Mouse (Mus musculus) lung, postnatal 0 days (tissue): ENCODE data around the gene 1700001C19Rik. TPM values are rescaled to one million over a fixed set of nuclear protein-coding genes. Genes with fewer than 3 reads are reported as not detected.
A peak's percentile ranks its signal among the peaks of the same experiment; 100 is the strongest.

Experiments used
- ATAC-seq: fragments of 200-750 bp; cut with Nextera tagmentation; 2 replicates; pipeline ENCODE4 v1.8.0; 2017; ENCODE audit warnings: moderate library complexity
- DNase-seq: peaks from one replicate; pipeline ENCODE4 v3.0.0-alpha.2; 2016; ENCODE audit warnings: low spot score
- H3K27ac ChIP-seq: fragments of 300-500 bp; sonication (generic); 2 replicates; pipeline ENCODE4 v1.5.1; 2014; ENCODE audit warnings: antibody characterized with exemption, mild to moderate bottlenecking, low read length, mixed read lengths
- H3K27me3 ChIP-seq: fragments of 300-500 bp; sonication (generic); replicated peaks from 2 replicates; pipeline ENCODE4 v1.6.1; 2014; ENCODE audit warnings: low read length, mixed read lengths; ENCODE audit not compliant: insufficient read depth
- H3K36me3 ChIP-seq: fragments of 300-500 bp; sonication (generic); 2 replicates; pipeline ENCODE4 v1.6.1; 2014; ENCODE audit warnings: low read length, mixed read lengths; ENCODE audit not compliant: insufficient read depth
- H3K4me1 ChIP-seq: fragments of 300-500 bp; sonication (generic); 2 replicates; pipeline ENCODE4 v1.6.1; 2014; ENCODE audit warnings: antibody characterized with exemption, low read depth, low read length, mixed read lengths; ENCODE audit not compliant: insufficient read depth
- H3K4me2 ChIP-seq: fragments of 300-500 bp; sonication (generic); replicated peaks from 2 replicates; pipeline ENCODE4 v1.6.1; 2014; ENCODE audit warnings: low read depth, mild to moderate bottlenecking, low read length, moderate library complexity, mixed read lengths
- H3K4me3 ChIP-seq: fragments of 300-500 bp; sonication (generic); 2 replicates; pipeline ENCODE4 v1.5.1; 2014; ENCODE audit warnings: low read depth, low read length
- H3K9ac ChIP-seq: fragments of 300-500 bp; sonication (generic); replicated peaks from 2 replicates; pipeline ENCODE4 v1.6.1; 2014; ENCODE audit warnings: low read depth, mild to moderate bottlenecking
- H3K9me3 ChIP-seq: fragments of 300-500 bp; sonication (generic); 2 replicates; pipeline ENCODE4 v1.6.1; 2016; ENCODE audit warnings: low read length, mixed read lengths
- CTCF ChIP-seq: IDR thresholded peaks from 2 replicates; pipeline ENCODE4 v1.5.1; 2016; ENCODE audit warnings: antibody characterized with exemption, mild to moderate bottlenecking
- EP300 ChIP-seq: IDR thresholded peaks from 2 replicates; pipeline ENCODE4 v1.6.1; 2016; ENCODE audit warnings: antibody characterized with exemption, mild to moderate bottlenecking, control low read depth
- WGBS: fragments of 180-500 bp; shearing (Covaris S2); extraction: QIAGEN DNeasy Blood & Tissue Kit; methylation state at CpG from one replicate; pipeline ENCODE4 v1.1.7; 2014; 5-methylcytosine and 5-hydroxymethylcytosine counted together
- polyA plus RNA-seq: library from polyadenylated mRNA; unstranded; fragments of >200 nt; fragmentation: Nextera tagmentation; extraction: Ambion mirVana; gene quantifications from 2 replicates; pipeline ENCODE4 v1.2.1, GENCODE M21; 2015

The 1700001C19Rik gene
- polyA plus RNA-seq, 1 experiment from 2014 or later: 0.44 TPM

DNA sequence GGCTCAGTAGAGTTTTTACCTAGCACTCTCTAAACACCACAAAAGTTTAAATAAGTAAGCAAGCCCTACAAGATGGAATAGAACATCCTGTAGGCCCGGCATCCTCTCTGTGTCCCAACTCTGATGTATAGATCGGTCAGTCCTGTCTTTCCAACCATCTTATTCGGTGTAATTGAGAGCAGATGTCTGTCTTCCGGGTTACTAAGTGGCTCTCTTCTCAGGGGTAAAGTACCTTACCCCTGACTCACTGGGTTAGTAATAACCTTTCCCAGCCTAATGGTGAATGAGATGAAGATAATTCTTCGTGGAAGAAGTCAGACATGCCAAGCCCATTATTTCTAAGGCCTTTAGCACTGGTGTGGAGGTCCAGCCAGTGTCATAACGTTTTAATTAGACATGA lies 63.2 kb downstream of the 1700001C19Rik start:
- H3K9ac ChIP-seq: no peak overlapping the region
- 82% methylated on average over 6 of the region's 6 CpGs for WGBS
- peaks cover 7% of the 10 kb centered on the region; the same call in 1 of the 2 replicates for H3K4me1 ChIP-seq
- no peak overlapping the region for H3K27ac ChIP-seq
- H3K27me3 ChIP-seq: no peaks in the 10 kb centered on the region
- DNase-seq: no peak
- no peak for ATAC-seq
- peaks cover 37% of the 10 kb centered on the region; the same call in 1 of the 2 replicates for H3K36me3 ChIP-seq
- no peak overlapping the region for H3K4me3 ChIP-seq
- no peaks in the 10 kb centered on the region for H3K9me3 ChIP-seq
- TF ChIP-seq CTCF (no peak), EP300 (no peak)
- no peak overlapping the region for H3K4me2 ChIP-seq

DNA sequence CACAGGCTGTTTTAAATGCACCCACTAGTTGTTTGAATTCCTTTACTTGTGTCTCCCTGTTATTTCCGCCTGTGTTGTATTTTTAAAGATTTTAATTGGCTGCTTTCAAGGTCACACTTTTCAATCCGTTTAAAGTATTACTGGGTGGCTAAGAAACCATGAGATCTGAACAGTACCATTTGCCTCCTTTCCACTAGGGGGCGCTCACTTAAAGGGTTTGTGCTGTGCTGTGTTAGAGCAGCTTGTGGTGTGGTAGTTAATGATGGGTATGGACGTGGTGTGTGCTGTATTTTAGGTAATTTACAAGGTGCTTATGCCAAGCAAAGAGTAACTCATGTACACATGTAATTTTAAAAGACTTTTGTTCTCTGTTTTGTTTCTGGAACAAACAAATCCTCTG lies 65.7 kb downstream of the 1700001C19Rik start:
- Histone ChIP-seq H3K9me3 (no peaks in the 10 kb centered on the region), H3K4me1 (peaks cover 7% of the 10 kb centered on the region; the same call in 1 of the 2 replicates), H3K27me3 (no peaks in the 10 kb centered on the region), H3K36me3 (peaks cover 31% of the 10 kb centered on the region; the same call in 1 of the 2 replicates), H3K9ac (no peak overlapping the region), H3K4me2 (no peak overlapping the region), H3K27ac (no peak overlapping the region), H3K4me3 (no peak overlapping the region)
- WGBS: 7% methylated on average over 4 of the region's 4 CpGs
- ATAC-seq (peak; percentile 72), DNase-seq (peak; percentile 73)
- peak; percentile 92 for TF ChIP-seq CTCF
- TF ChIP-seq EP300: no peak

DNA sequence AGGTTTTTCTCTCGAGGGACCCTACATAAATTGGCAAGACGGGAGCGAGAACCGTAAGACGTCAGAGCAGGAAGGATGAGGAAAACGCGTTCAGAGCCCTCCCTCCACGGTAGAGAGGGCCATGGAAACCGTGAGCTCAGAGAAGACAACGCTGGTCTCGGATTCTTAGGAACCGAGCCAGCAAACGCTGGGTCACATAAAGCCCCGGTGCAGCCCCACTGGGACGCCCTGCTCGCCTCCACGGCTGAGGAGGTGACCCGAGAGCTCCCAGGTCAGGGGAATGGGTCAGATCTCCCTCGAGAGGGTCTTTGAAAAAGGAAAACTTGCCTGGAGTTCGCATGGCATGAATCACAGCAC lies 68.1 kb downstream of the 1700001C19Rik start:
- H3K9me3 ChIP-seq: no peaks in the 10 kb centered on the region
- DNase-seq (no peak), ATAC-seq (peak; percentile 26)
- peaks cover 7% of the 10 kb centered on the region; the same call in 1 of the 2 replicates for H3K4me1 ChIP-seq
- H3K27me3 ChIP-seq: no peaks in the 10 kb centered on the region
- H3K9ac ChIP-seq: peak overlapping the region; percentile 37
- WGBS: 2% methylated on average over 20 of the region's 20 CpGs
- no peak overlapping the region for H3K27ac ChIP-seq
- TF ChIP-seq CTCF (no peak), EP300 (no peak)
- peak overlapping the region; percentile 85 for H3K4me2 ChIP-seq
- peak overlapping the region; percentile 64 for H3K4me3 ChIP-seq
- peaks cover 14% of the 10 kb centered on the region; the same call in 1 of the 2 replicates for H3K36me3 ChIP-seq

DNA sequence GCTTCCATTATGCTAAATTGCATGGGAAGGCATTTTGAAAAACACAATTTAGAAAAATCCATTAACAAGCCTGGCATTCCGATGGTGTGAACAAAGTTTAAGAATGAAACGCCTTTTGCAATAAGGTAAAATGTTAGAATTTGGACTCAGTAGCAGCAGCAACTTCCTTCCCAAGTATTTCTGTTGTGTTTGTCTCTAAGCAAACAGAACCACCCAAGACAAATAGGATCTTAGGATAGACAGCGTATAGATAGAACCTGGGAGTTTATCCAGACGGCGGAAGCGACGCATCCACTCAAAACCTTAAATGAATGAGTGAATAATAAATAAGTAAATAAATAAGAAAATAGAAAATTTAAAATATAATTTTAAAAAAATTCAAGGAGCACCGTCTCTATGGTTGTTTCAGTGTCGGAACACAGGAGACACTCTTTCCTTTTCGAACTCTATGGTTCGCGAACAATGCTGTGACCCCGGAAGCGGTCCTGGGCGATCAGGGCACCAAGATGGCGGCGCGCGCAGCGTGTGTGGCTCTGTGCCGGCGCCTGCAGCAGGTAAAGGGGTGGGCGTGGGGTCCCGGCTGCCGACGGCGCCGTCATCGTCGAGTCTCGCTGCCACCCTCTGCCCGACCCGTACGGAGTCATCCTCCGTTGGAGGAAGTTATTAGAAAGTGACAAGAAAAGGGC lies 68.6 kb downstream of the 1700001C19Rik start, which contains the start of gene Mrps10:
TSS of gene Mrps10 (plus strand) at position 487 of the 686 bp plus-strand sequence.
- WGBS: 4% methylated on average over 35 of the region's 35 CpGs
- Histone ChIP-seq H3K4me1 (peaks cover 7% of the 10 kb centered on the region; the same call in 1 of the 2 replicates), H3K9me3 (no peaks in the 10 kb centered on the region), H3K9ac (peak within 1 kb of the TSS; percentile 37), H3K27ac (no peak within 1 kb of the TSS; the same call in 1 of the 2 replicates), H3K27me3 (no peaks in the 10 kb centered on the region), H3K4me3 (peak within 1 kb of the TSS; percentile 64), H3K4me2 (peak within 1 kb of the TSS; percentile 85), H3K36me3 (peaks cover 9% of the 10 kb centered on the region; the same call in 1 of the 2 replicates)
- ATAC-seq (peak; percentile 93), DNase-seq (peak; percentile 94)
- TF ChIP-seq EP300 (no peak), CTCF (peak; percentile 23)

Other genes with a start within 250 kb of the 1700001C19Rik start
- 43.2 and 47.5 TPM in 2 replicates for gene Mrps10, start 68.5 kb downstream of the 1700001C19Rik start, polyA plus RNA-seq
- 0.23 and 0.43 TPM in 2 replicates for gene Guca1b, start 52.0 kb downstream of the 1700001C19Rik start, polyA plus RNA-seq
- gene Guca1a, start 36.8 kb downstream of the 1700001C19Rik start, polyA plus RNA-seq: 1.9 and 2.0 TPM in 2 replicates
- 2.8 and 3.3 TPM in 2 replicates for gene AI661453, start 761 bp downstream of the 1700001C19Rik start, polyA plus RNA-seq
- 16.0 and 22.4 TPM in 2 replicates for gene Taf8, start 64.9 kb upstream of the 1700001C19Rik start, polyA plus RNA-seq
- gene Ccnd3, start 67.7 kb upstream of the 1700001C19Rik start, polyA plus RNA-seq: 195 and 214 TPM in 2 replicates
- gene Bysl, start 174.1 kb upstream of the 1700001C19Rik start, polyA plus RNA-seq: 9.9 and 10.4 TPM in 2 replicates
- gene Med20, start 174.2 kb upstream of the 1700001C19Rik start, polyA plus RNA-seq: 31.6 and 32.8 TPM in 2 replicates
- gene Gm20517, start 174.2 kb upstream of the 1700001C19Rik start, polyA plus RNA-seq: 0.64 and 1.4 TPM in 2 replicates
- 3.3 and 4.1 TPM in 2 replicates for gene Usp49, start 193.3 kb upstream of the 1700001C19Rik start, polyA plus RNA-seq